Mouse (Mus musculus): Measurements from ENCODE around the gene Bcap29. TPM values are rescaled to one million over a fixed set of nuclear protein-coding genes. Genes with fewer than 3 reads are reported as not detected.

The Bcap29 gene
- polyA plus RNA-seq, 1 experiment from 2014 or later: 29.7 TPM

DNA sequence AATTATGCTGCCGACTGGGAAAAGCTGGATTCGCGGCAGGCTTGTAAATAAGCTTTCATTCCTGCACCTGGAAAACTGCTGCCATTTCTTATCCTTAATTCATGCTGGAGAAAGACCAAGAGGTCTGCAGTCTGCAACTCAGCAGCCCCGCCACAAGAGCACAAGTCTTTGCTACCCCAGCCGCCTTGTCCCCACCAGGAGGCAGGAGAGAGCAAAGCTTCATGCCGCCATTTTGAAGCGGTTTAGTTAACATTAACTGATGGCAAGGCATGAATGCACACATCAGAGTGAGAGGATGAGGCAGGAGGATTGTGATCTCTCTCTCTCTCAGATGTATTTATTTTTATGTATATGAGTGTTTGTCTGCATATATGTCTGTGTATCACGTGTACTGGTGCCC is 14.4 kb downstream of the Bcap29 start:
- WGBS: 89% methylated on average over 8 of the region's 8 CpGs

DNA sequence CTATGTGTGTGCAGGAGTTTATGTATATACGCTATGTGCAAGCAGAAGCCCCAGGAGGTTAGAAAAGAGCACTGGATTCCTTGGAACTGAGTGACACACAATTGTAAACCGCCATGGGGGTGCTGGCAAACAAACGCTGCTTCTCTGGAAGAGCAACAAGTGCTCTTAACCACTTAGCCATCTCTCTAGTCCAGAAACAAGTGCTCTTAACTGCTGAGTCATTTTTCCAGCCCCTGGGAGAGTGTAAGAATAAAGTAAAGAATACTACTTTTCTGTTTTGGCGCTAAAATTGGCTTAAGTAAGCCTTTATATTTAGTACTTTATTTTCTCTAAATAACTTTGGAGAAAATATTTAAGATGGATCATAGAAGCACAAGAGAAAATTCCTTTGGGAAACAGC is 21.1 kb downstream of the Bcap29 start:
- Histone ChIP-seq H3K4me1 (replicated peaks) (no peaks in the 10 kb centered on the region), H3K27ac (replicated peaks) (no peak overlapping the region), H3K9me3 (no peaks in the 10 kb centered on the region), H3K9ac (no peak overlapping the region), H3K4me3 (no peak overlapping the region), H3K27me3 (no peaks in the 10 kb centered on the region), H3K4me2 (no peak overlapping the region), H3K36me3 (peaks cover 6% of the 10 kb centered on the region)
- WGBS: 53% methylated on average over 4 of the region's 4 CpGs
- no peak for ATAC-seq (ENCODE audit: low FRiP score, low read depth)

More for the DNA sequence above, 14.4 kb downstream of the Bcap29 start:
- no peaks in the 10 kb centered on the region for H3K9me3 ChIP-seq
- no peaks in the 10 kb centered on the region for H3K27me3 ChIP-seq
- peaks cover 6% of the 10 kb centered on the region for H3K36me3 ChIP-seq
- no peak overlapping the region for H3K9ac ChIP-seq
- no peak overlapping the region for H3K27ac ChIP-seq (replicated peaks)
- no peak overlapping the region for H3K4me3 ChIP-seq
- H3K4me1 ChIP-seq (replicated peaks): no peaks in the 10 kb centered on the region
- no peak for ATAC-seq (ENCODE audit: low FRiP score, low read depth)
- no peak overlapping the region for H3K4me2 ChIP-seq

DNA sequence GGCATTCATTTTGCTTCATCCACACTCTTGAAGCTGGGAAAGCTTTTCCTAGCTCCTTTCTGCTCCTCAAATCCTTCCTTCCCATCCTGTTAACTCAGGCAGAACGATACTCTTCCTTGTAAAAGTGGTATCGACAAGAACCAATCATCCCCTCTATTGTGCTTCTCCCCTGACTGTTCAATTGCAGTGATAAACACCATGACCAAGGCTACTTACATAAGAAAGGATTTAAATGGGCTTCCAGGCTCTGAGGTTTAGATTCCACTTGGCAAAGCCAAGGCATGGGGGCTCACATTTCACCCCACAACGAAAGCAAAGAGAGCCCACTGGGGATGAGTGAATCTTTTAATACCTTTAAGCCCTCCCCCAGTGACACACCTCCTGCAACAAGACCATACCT is 26.3 kb downstream of the Bcap29 start:
- Histone ChIP-seq H3K4me3 (no peak overlapping the region), H3K27me3 (no peaks in the 10 kb centered on the region)
- no peak for ATAC-seq (ENCODE audit: low FRiP score, low read depth)

DNA sequence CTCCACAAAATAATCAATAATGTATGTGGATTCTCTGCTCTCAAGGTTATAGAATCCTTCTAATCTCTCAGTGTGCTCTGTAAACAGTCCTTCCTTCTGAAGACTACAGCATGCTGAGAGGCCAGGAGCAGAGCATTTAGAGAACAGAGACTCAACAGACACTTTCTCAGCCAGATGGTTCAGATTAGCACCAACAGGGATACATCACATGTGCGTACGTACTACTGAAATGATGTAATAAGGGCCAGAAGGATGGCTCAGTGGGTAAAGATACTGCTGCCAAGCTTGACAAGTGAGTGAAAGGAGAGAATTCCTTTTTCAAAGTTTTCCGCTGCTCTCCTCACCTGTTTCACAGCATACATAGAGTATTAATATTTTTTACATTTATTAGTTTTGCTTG is 29.6 kb downstream of the Bcap29 start:
- Histone ChIP-seq H3K4me3 (no peak overlapping the region), H3K27me3 (no peaks in the 10 kb centered on the region), H3K4me2 (no peak overlapping the region), H3K9me3 (no peaks in the 10 kb centered on the region), H3K27ac (replicated peaks) (no peak overlapping the region), H3K4me1 (replicated peaks) (no peaks in the 10 kb centered on the region), H3K9ac (no peak overlapping the region), H3K36me3 (no peaks in the 10 kb centered on the region)
- no peak for ATAC-seq (ENCODE audit: low FRiP score, low read depth)
- WGBS: 83% methylated on average over 3 of the region's 3 CpGs

More for the DNA sequence above, 26.3 kb downstream of the Bcap29 start:
- Histone ChIP-seq H3K4me1 (replicated peaks) (no peaks in the 10 kb centered on the region), H3K4me2 (no peak overlapping the region), H3K9me3 (no peaks in the 10 kb centered on the region), H3K36me3 (no peaks in the 10 kb centered on the region), H3K9ac (no peak overlapping the region), H3K27ac (replicated peaks) (no peak overlapping the region)
- whole genome bisulfite sequencing: 14% methylated on average over 3 of the region's 3 CpGs

DNA sequence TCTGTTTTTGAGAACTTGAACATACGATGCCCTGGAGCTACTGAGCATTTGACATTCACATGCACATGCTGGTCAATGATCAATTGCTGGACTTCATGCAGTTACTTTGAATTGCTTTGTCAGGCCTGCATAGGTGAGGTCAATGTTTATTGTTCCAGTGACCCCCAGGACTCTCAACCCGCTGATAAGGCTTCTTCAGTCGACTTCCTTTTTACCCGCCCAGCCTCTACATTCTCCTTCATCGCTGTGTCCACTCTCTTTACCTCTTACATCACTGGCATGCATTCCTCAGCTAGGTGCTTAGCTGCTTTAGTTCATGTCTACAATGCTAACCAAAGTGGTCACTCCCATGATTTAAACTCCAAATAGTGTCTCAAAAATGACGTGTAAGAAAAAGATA is 30.9 kb downstream of the Bcap29 start:
- Histone ChIP-seq H3K9me3 (no peaks in the 10 kb centered on the region), H3K4me3 (no peak overlapping the region), H3K36me3 (no peaks in the 10 kb centered on the region), H3K9ac (no peak overlapping the region), H3K27me3 (no peaks in the 10 kb centered on the region), H3K4me1 (replicated peaks) (no peaks in the 10 kb centered on the region), H3K27ac (replicated peaks) (no peak overlapping the region), H3K4me2 (no peak overlapping the region)
- WGBS: 71% methylated on average over 6 of the region's 6 CpGs
- no peak for ATAC-seq (ENCODE audit: low FRiP score, low read depth)

DNA sequence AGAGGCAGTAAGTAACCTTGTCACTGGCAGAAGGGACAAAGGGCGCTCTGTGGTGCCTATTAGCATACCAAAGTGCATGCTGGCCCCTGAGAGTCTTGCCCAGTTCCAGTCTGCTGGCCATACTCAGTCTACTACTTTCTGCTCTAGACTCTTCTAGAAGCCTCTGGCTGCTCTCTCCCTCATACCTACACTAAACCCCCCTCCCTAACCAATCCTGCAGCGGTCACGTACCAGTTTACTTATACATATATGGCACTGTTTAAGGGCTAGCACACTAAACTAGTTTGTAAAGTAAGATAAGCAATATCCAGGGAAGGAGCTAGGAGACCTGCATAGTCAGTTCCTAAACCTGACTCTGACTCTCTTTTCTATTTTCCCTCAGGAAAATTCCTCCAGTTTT is 40.2 kb downstream of the Bcap29 start:
- Histone ChIP-seq H3K9ac (no peak overlapping the region), H3K36me3 (no peaks in the 10 kb centered on the region), H3K4me1 (replicated peaks) (no peaks in the 10 kb centered on the region), H3K4me3 (no peak overlapping the region), H3K4me2 (no peak overlapping the region), H3K9me3 (no peaks in the 10 kb centered on the region), H3K27ac (replicated peaks) (no peak overlapping the region), H3K27me3 (no peaks in the 10 kb centered on the region)
- no peak for ATAC-seq (ENCODE audit: low FRiP score, low read depth)
- WGBS: 70% methylated on average over 3 of the region's 3 CpGs

DNA sequence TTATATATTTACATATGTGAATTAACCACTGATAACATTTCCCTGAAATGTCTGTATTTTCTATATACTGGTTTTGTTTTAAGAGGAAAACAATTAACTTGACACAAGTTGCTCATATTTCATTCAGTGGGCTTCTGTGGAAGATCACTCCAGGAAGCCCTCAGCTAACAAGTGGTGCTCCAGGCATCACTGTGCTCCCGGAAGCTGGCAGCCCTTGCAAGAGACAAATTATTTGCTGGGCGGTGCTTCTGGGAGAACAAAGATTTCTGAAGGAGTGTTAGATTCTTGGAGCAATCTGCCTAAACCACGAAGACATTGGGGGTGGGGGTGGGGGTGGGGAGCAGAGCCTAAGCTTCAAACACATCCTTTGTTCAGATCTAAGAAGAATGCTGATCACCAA is 42.4 kb downstream of the Bcap29 start:
- 32% methylated on average over 3 of the region's 3 CpGs for WGBS
- Histone ChIP-seq H3K36me3 (no peaks in the 10 kb centered on the region), H3K9ac (no peak overlapping the region), H3K27ac (replicated peaks) (no peak overlapping the region), H3K4me2 (no peak overlapping the region), H3K4me3 (no peak overlapping the region), H3K27me3 (no peaks in the 10 kb centered on the region), H3K4me1 (replicated peaks) (no peaks in the 10 kb centered on the region), H3K9me3 (no peaks in the 10 kb centered on the region)
- ATAC-seq (ENCODE audit: low FRiP score, low read depth): no peak

DNA sequence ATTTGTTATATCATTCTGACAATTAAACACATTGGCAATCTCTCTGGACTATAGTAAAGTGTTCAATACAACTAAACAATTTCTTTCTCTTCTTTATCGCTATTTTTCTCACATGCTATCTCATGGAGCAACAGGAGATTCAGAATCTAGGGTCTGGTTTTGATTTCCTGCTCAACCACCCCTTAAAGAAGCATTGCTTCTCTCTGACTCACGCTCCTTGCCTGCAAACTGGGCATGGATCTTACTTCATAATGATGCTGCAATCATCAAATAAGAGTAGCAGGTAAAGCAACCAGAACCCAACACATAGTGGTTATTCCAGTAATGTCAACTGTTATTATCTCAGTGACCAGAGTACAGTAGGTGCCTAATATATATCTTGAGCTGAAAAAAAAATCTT is 50.7 kb downstream of the Bcap29 start:
- ATAC-seq (ENCODE audit: low FRiP score, low read depth): no peak
- Histone ChIP-seq H3K4me3 (no peak overlapping the region), H3K27me3 (no peaks in the 10 kb centered on the region), H3K9me3 (no peaks in the 10 kb centered on the region), H3K9ac (no peak overlapping the region), H3K27ac (replicated peaks) (no peak overlapping the region), H3K4me1 (replicated peaks) (peaks cover 9% of the 10 kb centered on the region), H3K36me3 (no peaks in the 10 kb centered on the region), H3K4me2 (no peak overlapping the region)
- WGBS: 84% methylated on average over 2 of the region's 2 CpGs

DNA sequence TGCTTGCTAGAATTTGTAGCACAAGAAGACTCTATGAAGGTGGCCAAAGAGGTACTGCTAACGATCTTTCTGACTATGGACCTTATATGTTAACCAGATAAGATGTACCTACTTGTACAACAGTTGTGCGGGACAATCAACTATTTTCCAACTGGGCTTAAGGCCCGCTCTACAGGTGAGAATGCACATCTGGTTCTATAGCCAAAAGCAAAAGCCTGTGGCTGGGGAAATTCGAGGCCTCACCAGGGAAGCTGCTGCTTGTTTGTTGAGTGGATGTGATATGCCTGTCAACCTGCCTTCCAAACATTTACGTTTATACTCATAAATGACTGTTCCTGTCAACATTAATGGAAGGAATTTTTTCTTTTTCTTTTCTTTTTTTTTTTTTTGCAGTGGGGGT is 52.4 kb downstream of the Bcap29 start:
- Histone ChIP-seq H3K9me3 (no peaks in the 10 kb centered on the region), H3K4me3 (no peak overlapping the region), H3K27ac (replicated peaks) (no peak overlapping the region), H3K4me1 (replicated peaks) (peaks cover 9% of the 10 kb centered on the region), H3K4me2 (no peak overlapping the region), H3K9ac (no peak overlapping the region), H3K27me3 (no peaks in the 10 kb centered on the region), H3K36me3 (no peaks in the 10 kb centered on the region)
- 88% methylated on average over 5 of the region's 5 CpGs for WGBS
- no peak for ATAC-seq (ENCODE audit: low FRiP score, low read depth)

DNA sequence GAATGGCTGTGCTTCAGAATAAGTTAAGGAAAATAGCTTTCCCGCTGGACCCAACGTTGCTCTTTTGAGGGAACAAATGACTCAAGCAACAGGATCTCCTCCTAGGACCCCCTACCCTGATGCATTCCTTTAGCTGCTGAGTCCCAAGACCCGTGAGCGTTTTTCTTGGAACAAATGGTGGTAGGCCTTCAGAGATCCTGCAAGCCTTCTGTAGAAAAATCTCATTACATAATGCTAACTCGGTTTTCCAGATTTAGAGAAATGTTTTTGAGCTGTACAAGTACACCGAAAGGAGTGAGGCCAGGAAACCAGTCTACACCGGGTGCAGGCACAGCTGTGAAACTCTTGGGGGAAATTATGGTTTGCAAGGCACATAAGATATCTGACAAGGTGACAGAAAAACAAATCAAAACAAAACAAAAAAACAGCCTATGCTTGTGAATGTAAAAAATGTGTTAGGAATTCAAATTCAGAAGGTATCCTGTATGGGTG is 53.1 kb downstream of the Bcap29 start:
- Histone ChIP-seq H3K9me3 (no peaks in the 10 kb centered on the region), H3K4me3 (no peak overlapping the region), H3K4me1 (replicated peaks) (peaks cover 9% of the 10 kb centered on the region), H3K9ac (no peak overlapping the region), H3K36me3 (no peaks in the 10 kb centered on the region), H3K27me3 (no peaks in the 10 kb centered on the region), H3K27ac (replicated peaks) (0 out of 2 replicates have a peak overlapping the region, but pooled peaks have one; percentile 3), H3K4me2 (no peak overlapping the region)
- WGBS: 39% methylated on average over 7 of the region's 7 CpGs
- ATAC-seq (ENCODE audit: low FRiP score, low read depth): peak; percentile 32; the same call in 1 of the 2 replicates

DNA sequence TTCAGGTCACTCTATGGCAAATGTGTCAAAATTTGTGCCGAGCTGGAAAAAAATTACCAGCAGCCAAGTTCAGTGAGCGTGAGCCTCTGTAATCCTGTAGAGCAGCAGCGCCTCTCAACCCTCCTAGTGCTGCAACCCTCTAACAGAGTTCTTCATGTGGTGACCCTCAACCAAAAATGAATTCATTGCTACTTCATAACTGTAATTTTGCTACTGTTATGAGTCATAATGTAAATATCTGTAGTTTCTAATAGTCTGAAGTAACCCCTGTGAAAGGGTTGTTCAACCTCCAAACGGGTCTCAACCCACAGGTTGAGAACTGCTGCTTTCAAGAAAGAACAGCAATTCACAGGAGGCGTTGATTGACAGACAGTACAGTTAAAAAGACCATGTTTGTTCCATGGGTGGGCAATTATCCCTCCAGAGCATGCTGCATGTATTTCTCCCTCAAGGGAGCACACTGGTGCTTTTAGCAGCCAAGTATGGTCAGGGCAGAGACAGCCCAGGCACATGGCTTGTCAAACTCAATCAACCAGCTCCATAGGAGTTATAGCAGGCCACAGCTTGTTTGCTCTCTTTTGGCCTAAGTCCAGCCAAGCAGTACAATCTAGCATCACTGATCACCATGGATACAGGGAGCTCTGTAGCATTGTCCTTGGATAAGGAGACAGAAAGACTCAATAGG is 53.7 kb downstream of the Bcap29 start:
- ATAC-seq (ENCODE audit: low FRiP score, low read depth): peak; percentile 97

DNA sequence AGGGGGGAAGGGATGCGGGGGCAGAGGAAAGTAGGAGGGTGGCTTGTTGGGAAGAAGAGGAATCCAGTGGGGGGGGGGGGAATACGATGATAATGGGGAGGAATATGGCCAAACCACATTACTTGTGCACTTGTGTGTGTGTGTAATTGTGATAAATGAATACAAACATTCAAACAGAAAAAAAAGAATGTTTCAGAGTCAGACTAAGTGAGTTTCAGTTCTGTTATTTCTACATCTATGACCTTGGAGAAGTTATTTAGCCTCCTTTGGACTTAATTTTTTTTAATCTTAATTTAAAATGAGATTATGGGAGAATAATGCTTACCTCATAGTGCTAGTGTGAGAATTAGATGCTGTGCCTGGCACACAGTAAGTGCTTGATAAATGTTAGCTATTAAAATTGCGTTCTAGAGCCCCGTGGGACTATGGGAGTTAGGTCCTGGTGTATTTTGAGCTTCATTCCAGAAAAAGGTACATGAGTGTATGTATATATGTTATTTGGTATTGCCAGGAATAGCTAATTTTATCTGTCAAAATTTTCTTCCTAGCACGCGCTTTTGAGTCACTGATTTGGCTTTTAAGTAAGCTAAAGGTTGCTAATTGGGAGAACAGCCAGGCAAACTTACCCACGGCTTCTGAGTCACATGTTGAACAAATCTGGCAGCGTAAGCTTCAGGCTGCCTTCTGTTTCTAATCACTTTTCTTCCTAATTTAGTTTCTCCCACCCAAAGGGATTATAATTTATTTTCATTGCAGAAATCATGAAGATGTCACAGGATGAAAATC is 55.6 kb downstream of the Bcap29 start:
- no peaks in the 10 kb centered on the region for H3K9me3 ChIP-seq
- no peak overlapping the region for H3K4me2 ChIP-seq
- ATAC-seq (ENCODE audit: low FRiP score, low read depth): no peak
- no peak overlapping the region for H3K27ac ChIP-seq (replicated peaks)
- H3K4me3 ChIP-seq: no peak overlapping the region
- peaks cover 9% of the 10 kb centered on the region for H3K4me1 ChIP-seq (replicated peaks)
- H3K36me3 ChIP-seq: no peaks in the 10 kb centered on the region
- no peaks in the 10 kb centered on the region for H3K27me3 ChIP-seq
- no peak overlapping the region for H3K9ac ChIP-seq
- 80% methylated on average over 8 of the region's 8 CpGs for WGBS

More for the DNA sequence above, 53.7 kb downstream of the Bcap29 start:
- Histone ChIP-seq H3K27ac (replicated peaks) (0 out of 2 replicates have a peak overlapping the region, but pooled peaks have one; percentile 3), H3K27me3 (no peaks in the 10 kb centered on the region), H3K36me3 (no peaks in the 10 kb centered on the region), H3K9me3 (no peaks in the 10 kb centered on the region), H3K4me2 (no peak overlapping the region), H3K9ac (no peak overlapping the region), H3K4me1 (replicated peaks) (peaks cover 9% of the 10 kb centered on the region), H3K4me3 (no peak overlapping the region)
- 66% methylated on average over 5 of the region's 5 CpGs for WGBS

Data from hindbrain, embryonic 15.5 days (tissue).